Mouse (Mus musculus) brain, embryonic 14.5 days (tissue): ENCODE data around the gene Pramel7.

Source experiments
- CTCF ChIP-seq: fragments of 200-500 bp; IDR thresholded peaks from 2 replicates; pipeline ENCODE4 v1.5.1; 2012; ENCODE audit warnings: inconsistent platforms, mild to moderate bottlenecking, moderate library complexity, borderline replicate concordance; ENCODE audit not compliant: insufficient read depth, insufficient read length; ENCODE audit errors: extremely low read depth
- POLR2A ChIP-seq: fragments of 200-500 bp; IDR thresholded peaks from 2 replicates; pipeline ENCODE4 v1.6.1; 2012; ENCODE audit warnings: mild to moderate bottlenecking, inconsistent platforms, borderline replicate concordance; ENCODE audit not compliant: poor library complexity, insufficient read depth, insufficient read length, severe bottlenecking; ENCODE audit errors: extremely low read depth

GRCm38 (mm10) chr2:87461769-87462168 is 35.1 kb downstream of the Pramel7 start:
- TF ChIP-seq CTCF (no peak), POLR2A (no peak)
